ENCODE assay signal across 13 mouse cellular contexts in the genomic region with DNA sequence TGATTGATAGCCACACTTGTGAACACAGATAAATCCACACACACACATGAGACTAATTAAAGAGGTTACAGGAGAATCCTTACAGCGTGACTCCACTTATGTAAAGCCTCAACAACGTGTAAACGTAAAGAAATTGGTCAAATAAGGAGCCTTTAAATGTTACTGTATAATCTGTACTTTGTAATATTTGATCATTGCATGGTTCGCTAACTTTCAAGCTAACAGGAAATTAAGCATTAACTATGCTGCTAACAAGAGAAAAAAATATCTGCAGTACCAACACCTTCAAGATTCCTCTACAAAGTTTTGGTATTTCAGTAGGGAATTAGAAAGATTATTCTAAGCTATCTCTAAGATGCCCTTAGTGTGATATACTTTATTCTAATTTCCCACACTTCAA. TPM values are rescaled to one million over a fixed set of nuclear protein-coding genes. Genes with fewer than 3 reads are reported as not detected.
DNase-seq lines count a peak whose midpoint lies in the region; ATAC-seq and TF ChIP-seq lines count a peak whose summit lies in the region.
"Had no signal": no experiment of that assay in that cellular context is flagged by ENCODE, and none has a peak within 500 bp of the region (broad histone marks: within the 10 kb centered on the region; RNA-seq: fewer than 3 reads in every experiment).

A gene (plus strand): TSS at position 288 of the 400 bp plus-strand sequence.

- no peaks in the 10 kb centered on the region for H3K4me1 ChIP-seq in stomach, embryonic 14.5 days (ENCODE audit: control insufficient read depth, insufficient read depth, low read length)
- no peaks in the 10 kb centered on the region for H3K4me1 ChIP-seq in stomach, postnatal 0 days (replicated peaks; ENCODE audit: control insufficient read depth, insufficient read depth)
- H3K4me1 ChIP-seq in heart, embryonic 11.5 days (ENCODE audit: control insufficient read depth, insufficient read depth, low read length): no peaks in the 10 kb centered on the region
- H3K4me1 ChIP-seq: limb, embryonic 15.5 days had no signal

- H3K4me3 ChIP-seq in stomach, embryonic 14.5 days (ENCODE audit: low read depth, low read length): no peak within 1 kb of the TSS
- H3K4me3 ChIP-seq in stomach, postnatal 0 days (ENCODE audit: low read depth, low read length): no peak within 1 kb of the TSS
- no peak within 1 kb of the TSS for H3K4me3 ChIP-seq in heart, embryonic 11.5 days (ENCODE audit: low read depth, low read length)
- H3K4me3 ChIP-seq: limb, embryonic 15.5 days; megakaryocyte, embryonic 14.5 days had no signal

- 70% methylated on average over 4 of the region's 4 CpGs for WGBS in stomach, embryonic 14.5 days
- 67% methylated on average over 4 of the region's 4 CpGs for WGBS in stomach, postnatal 0 days
- 68% methylated on average over 4 of the region's 4 CpGs for WGBS in heart, embryonic 11.5 days (ENCODE audit: insufficient replicate concordance)

- H3K9me3 ChIP-seq in stomach, embryonic 14.5 days (ENCODE audit: control insufficient read depth, low read depth, low read length): no peaks in the 10 kb centered on the region
- no peaks in the 10 kb centered on the region for H3K9me3 ChIP-seq in stomach, postnatal 0 days (ENCODE audit: control insufficient read depth, low read length)
- H3K9me3 ChIP-seq in heart, embryonic 11.5 days (replicated peaks; ENCODE audit: control insufficient read depth, low read length): no peaks in the 10 kb centered on the region
- H3K9me3 ChIP-seq: limb, embryonic 15.5 days; megakaryocyte, embryonic 14.5 days had no signal

- no peak within 1 kb of the TSS for H3K27ac ChIP-seq in stomach, embryonic 14.5 days (ENCODE audit: low read length)
- no peak within 1 kb of the TSS for H3K27ac ChIP-seq in stomach, postnatal 0 days (replicated peaks)
- H3K27ac ChIP-seq in heart, embryonic 11.5 days (ENCODE audit: low read depth, low read length): no peak within 1 kb of the TSS
- H3K27ac ChIP-seq: limb, embryonic 15.5 days had no signal

- DNase-seq in frontal cortex, adult 2 months (ENCODE audit: extremely low spot score in 1 of 2, low spot score in 1 of 2): no peak
- no peak for DNase-seq in frontal cortex, postnatal 10 days (ENCODE audit: low spot score in 2 of 2)
- no peak for DNase-seq in left cerebral cortex, adult 18-20 months (ENCODE audit: low spot score in 2 of 2)
- no peak for DNase-seq in left cerebral cortex, adult 11 months (ENCODE audit: low spot score)
- DNase-seq in stomach, postnatal 0 days (ENCODE audit: low spot score): no peak
- no peak for DNase-seq in gastrocnemius, adult 8-10 months (ENCODE audit: low spot score in 2 of 2)
- DNase-seq: adrenal gland, postnatal 25 days; right cerebral cortex, adult 18-20 months; thymus, adult 18-20 months had no signal

- no peaks in the 10 kb centered on the region for H3K36me3 ChIP-seq in stomach, embryonic 14.5 days (ENCODE audit: control insufficient read depth, insufficient read depth, low read length)
- no peaks in the 10 kb centered on the region for H3K36me3 ChIP-seq in stomach, postnatal 0 days (ENCODE audit: control insufficient read depth, insufficient read depth, low read length)
- no peaks in the 10 kb centered on the region for H3K36me3 ChIP-seq in heart, embryonic 11.5 days (ENCODE audit: control insufficient read depth, insufficient read depth, low read length)
- H3K36me3 ChIP-seq: limb, embryonic 15.5 days had no signal

- no peak for ATAC-seq in stomach, embryonic 14.5 days (ENCODE audit: insufficient number of reproducible peaks, insufficient read depth, low FRiP score, low read depth)
- no peak for ATAC-seq in stomach, postnatal 0 days (ENCODE audit: low FRiP score, low TSS enrichment)
- ATAC-seq in heart, embryonic 11.5 days (replicated peaks; ENCODE audit: insufficient number of reproducible peaks, low FRiP score, low TSS enrichment): no peak

- H3K9ac ChIP-seq in stomach, embryonic 14.5 days (replicated peaks; ENCODE audit: low read depth, low read length): no peak within 1 kb of the TSS
- H3K9ac ChIP-seq in stomach, postnatal 0 days (ENCODE audit: low read length): no peak within 1 kb of the TSS
- no peak within 1 kb of the TSS for H3K9ac ChIP-seq in heart, embryonic 11.5 days (ENCODE audit: low read depth, low read length)
- H3K9ac ChIP-seq: limb, embryonic 15.5 days had no signal

- TF ChIP-seq CTCF in stomach, postnatal 0 days (IDR thresholded peaks at IDR 0.05; ENCODE audit: low read depth): no peak

- TF ChIP-seq EP300 in stomach, postnatal 0 days (optimal IDR thresholded peaks at IDR 0.05): no peak

- H3K4me2 ChIP-seq in stomach, embryonic 14.5 days (replicated peaks; ENCODE audit: low read depth, low read length): no peak within 1 kb of the TSS
- no peak within 1 kb of the TSS for H3K4me2 ChIP-seq in stomach, postnatal 0 days (replicated peaks; ENCODE audit: low read depth)
- H3K4me2 ChIP-seq in heart, embryonic 11.5 days: no peak within 1 kb of the TSS
- H3K4me2 ChIP-seq: limb, embryonic 15.5 days had no signal

- H3K27me3 ChIP-seq in stomach, embryonic 14.5 days (ENCODE audit: control insufficient read depth, insufficient read depth, low read length): no peaks in the 10 kb centered on the region
- H3K27me3 ChIP-seq in stomach, postnatal 0 days (ENCODE audit: control insufficient read depth, insufficient read depth, low read length): no peaks in the 10 kb centered on the region
- no peaks in the 10 kb centered on the region for H3K27me3 ChIP-seq in heart, embryonic 11.5 days (ENCODE audit: control insufficient read depth, insufficient read depth, low read length)
- H3K27me3 ChIP-seq: limb, embryonic 15.5 days; megakaryocyte, embryonic 14.5 days had no signal

RNA-seq across cellular contexts. Expression of the gene that starts here (rescaled TPM):
- polyA plus RNA-seq in frontal cortex, adult 2 months (2012; rRNA removed): 28.5 and 32.5 TPM in 2 replicates
- 10 to 100 TPM; 29.1 to 30.0 TPM for total RNA-seq in left cerebral cortex, adult 18-20 months (2021)
- 14.2 and 20.4 TPM in 2 replicates for polyA plus RNA-seq in stomach, embryonic 14.5 days (2014; fragmentation: Nextera tagmentation; extraction: Ambion mirVana)
- 8.2 and 8.4 TPM in 2 replicates for polyA plus RNA-seq in stomach, postnatal 0 days (2015; fragmentation: Nextera tagmentation; extraction: Ambion mirVana)
- 0.34 and 0.56 TPM in 2 replicates for polyA plus RNA-seq in heart, embryonic 11.5 days (2014; fragmentation: Nextera tagmentation; extraction: Ambion mirVana)
- total RNA-seq in gastrocnemius, adult 8-10 months (2022): not detected

Comparison
In these comparisons a context has a peak if more than half of its experiments do, and no peak if none do; other contexts are left out.
1. RNA of the gene that starts here (total RNA-seq): 29.1 to 30.0 TPM in left cerebral cortex, adult 18-20 months; not detected in gastrocnemius, adult 8-10 months; every median in the first group is over 10 times any median in the second.